Mouse (Mus musculus) heart, postnatal 0 days (tissue): ENCODE results near the gene Atg9b. TPM values are rescaled to one million over a fixed set of nuclear protein-coding genes. Genes with fewer than 3 reads are reported as not detected.

Experiments
- ATAC-seq: fragments of 200-750 bp; cut with Nextera tagmentation; 2 replicates; pipeline ENCODE4 v1.8.0; 2017; ENCODE audit warnings: low read depth, moderate number of reproducible peaks, moderate library complexity; ENCODE audit not compliant: insufficient read depth
- DNase-seq: peaks from one replicate; pipeline ENCODE4 v3.0.0-alpha.2; 2016; ENCODE audit warnings: low spot score
- H3K27ac ChIP-seq: fragments of 300-500 bp; sonication (generic); 2 replicates; pipeline ENCODE4 v1.5.1; 2014; ENCODE audit warnings: low read depth, mild to moderate bottlenecking
- H3K27me3 ChIP-seq: fragments of 300-500 bp; sonication (generic); 2 replicates; pipeline ENCODE4 v1.6.1; 2014; ENCODE audit warnings: low read length, mixed read lengths; ENCODE audit not compliant: control insufficient read depth, insufficient read depth
- H3K36me3 ChIP-seq: fragments of 300-500 bp; sonication (generic); replicated peaks from 2 replicates; pipeline ENCODE4 v1.6.1; 2014; ENCODE audit warnings: low read length, mixed read lengths; ENCODE audit not compliant: control insufficient read depth, insufficient read depth
- H3K4me1 ChIP-seq: fragments of 300-500 bp; sonication (generic); 2 replicates; pipeline ENCODE4 v1.6.1; 2014; ENCODE audit warnings: antibody characterized with exemption; ENCODE audit not compliant: control insufficient read depth, insufficient read depth
- H3K4me2 ChIP-seq: fragments of 300-500 bp; sonication (generic); 2 replicates; pipeline ENCODE4 v1.6.1; 2014; ENCODE audit warnings: low read depth, mild to moderate bottlenecking, low read length, moderate library complexity
- H3K4me3 ChIP-seq: fragments of 300-500 bp; sonication (generic); 2 replicates; pipeline ENCODE4 v1.5.1; 2014; ENCODE audit warnings: low read depth, low read length
- H3K9ac ChIP-seq: fragments of 300-500 bp; sonication (generic); replicated peaks from 2 replicates; pipeline ENCODE4 v1.6.1; 2014; ENCODE audit warnings: low read depth, low read length, mixed read lengths
- H3K9me3 ChIP-seq: fragments of 300-500 bp; sonication (generic); replicated peaks from 2 replicates; pipeline ENCODE4 v1.6.1; 2016; ENCODE audit warnings: low read length; ENCODE audit not compliant: control insufficient read depth
- CTCF ChIP-seq: IDR thresholded peaks from 2 replicates; pipeline ENCODE4 v1.5.1; 2016; ENCODE audit warnings: antibody characterized with exemption, control low read depth, low read depth
- EP300 ChIP-seq: IDR thresholded peaks from 2 replicates; pipeline ENCODE4 v1.6.1; 2016; ENCODE audit warnings: antibody characterized with exemption, low read depth
- WGBS: fragments of 180-500 bp; shearing (Covaris S2); extraction: QIAGEN DNeasy Blood & Tissue Kit; methylation state at CpG from one replicate; pipeline ENCODE4 v1.1.7; 2014; 5-methylcytosine and 5-hydroxymethylcytosine counted together
- polyA plus RNA-seq: library from polyadenylated mRNA; unstranded; fragments of >200 nt; fragmentation: Nextera tagmentation; extraction: Ambion mirVana; gene quantifications from 2 replicates; pipeline ENCODE4 v1.2.1, GENCODE M21; 2015
- total RNA-seq: library from RNA; depleted of rRNA; stranded (reverse); fragments of >200 nt; gene quantifications from 2 replicates; pipeline ENCODE4 v1.2.3, GENCODE M21; 2014; ENCODE audit warnings: low replicate concordance

Gene Atg9b
- total and polyA plus RNA-seq, 2 experiments from 2014 or later: 0.15 to 0.34 TPM

GRCm38 (mm10) chr5:24348128-24348527 is 43.8 kb downstream of the Atg9b start:
- Histone ChIP-seq H3K4me1 (peaks cover 53% of the 10 kb centered on the region), H3K4me3 (peak overlapping the region; percentile 39), H3K36me3 (peaks cover 20% of the 10 kb centered on the region; the same call in 1 of the 2 replicates), H3K9me3 (no peaks in the 10 kb centered on the region), H3K27ac (peak overlapping the region; percentile 98), H3K27me3 (no peaks in the 10 kb centered on the region), H3K4me2 (peak overlapping the region; percentile 79), H3K9ac (peak overlapping the region; percentile 39; the same call in 1 of the 2 replicates)
- DNase-seq: peak; percentile 42
- ATAC-seq: no peak
- 1% methylated on average over 41 of the region's 41 CpGs for WGBS
- TF ChIP-seq EP300 (no peak), CTCF (no peak)

GRCm38 (mm10) chr5:24347186-24347875 is 44.6 kb downstream of the Atg9b start:
- TF ChIP-seq CTCF (no peak), EP300 (no peak)
- Histone ChIP-seq H3K4me1 (peaks cover 53% of the 10 kb centered on the region), H3K4me3 (no peak overlapping the region), H3K27ac (peak overlapping the region; percentile 98; the same call in 1 of the 2 replicates), H3K4me2 (peak overlapping the region; percentile 79; the same call in 1 of the 2 replicates), H3K36me3 (peaks cover 20% of the 10 kb centered on the region; the same call in 1 of the 2 replicates), H3K9me3 (no peaks in the 10 kb centered on the region), H3K9ac (no peak overlapping the region), H3K27me3 (no peaks in the 10 kb centered on the region)
- WGBS: 70% methylated on average over 7 of the region's 7 CpGs
- no peak for DNase-seq
- no peak for ATAC-seq

- ATAC-seq (no peak), DNase-seq (no peak)
- H3K4me1 ChIP-seq: peaks cover 61% of the 10 kb centered on the region
- peaks cover 20% of the 10 kb centered on the region; the same call in 1 of the 2 replicates for H3K36me3 ChIP-seq
- no peak overlapping the region for H3K4me2 ChIP-seq
- H3K9me3 ChIP-seq: no peaks in the 10 kb centered on the region
- no peak for TF ChIP-seq EP300
- no peak for TF ChIP-seq CTCF
- no peak overlapping the region for H3K9ac ChIP-seq
- H3K27me3 ChIP-seq: no peaks in the 10 kb centered on the region
- WGBS: 64% methylated on average over 7 of the region's 7 CpGs
- no peak overlapping the region for H3K4me3 ChIP-seq
- no peak overlapping the region for H3K27ac ChIP-seq
Observed at GRCm38 (mm10) chr5:24346313-24346712, 45.6 kb downstream of the Atg9b start.

- Histone ChIP-seq H3K36me3 (peaks cover 27% of the 10 kb centered on the region), H3K27ac (peak overlapping the region; percentile 65), H3K9ac (0 out of 2 replicates have a peak overlapping the region, but pooled peaks have one; percentile 3), H3K4me2 (peak overlapping the region; percentile 24), H3K4me1 (peaks cover 58% of the 10 kb centered on the region), H3K4me3 (no peak overlapping the region), H3K27me3 (no peaks in the 10 kb centered on the region), H3K9me3 (no peaks in the 10 kb centered on the region)
- 15% methylated on average over 12 of the region's 12 CpGs for WGBS
- DNase-seq (peak; percentile 30), ATAC-seq (peak; percentile 21; the same call in 1 of the 2 replicates)
- TF ChIP-seq CTCF: no peak
- no peak for TF ChIP-seq EP300
Observed at GRCm38 (mm10) chr5:24344477-24345051, 47.4 kb downstream of the Atg9b start.

GRCm38 (mm10) chr5:24343977-24344436 is 47.9 kb downstream of the Atg9b start:
- no peak for DNase-seq
- 0 out of 2 replicates have a peak overlapping the region, but pooled peaks have one; percentile 10 for H3K9ac ChIP-seq

More at GRCm38 (mm10) chr5:24343977-24344436, 47.9 kb downstream of the Atg9b start:
- Histone ChIP-seq H3K36me3 (peaks cover 27% of the 10 kb centered on the region), H3K4me2 (peak overlapping the region; percentile 24; the same call in 1 of the 2 replicates), H3K4me1 (peaks cover 53% of the 10 kb centered on the region), H3K9me3 (no peaks in the 10 kb centered on the region), H3K4me3 (no peak overlapping the region), H3K27ac (peak overlapping the region; percentile 65), H3K27me3 (no peaks in the 10 kb centered on the region)
- TF ChIP-seq EP300 (no peak), CTCF (no peak)
- 26% methylated on average over 2 of the region's 2 CpGs for WGBS
- ATAC-seq: no peak
